Mouse (Mus musculus) right cerebral cortex, adult 2 months (tissue): ENCODE measurements around the gene Tmem30b.

Source experiments
- DNase-seq, 2 experiments: peaks; one replicate each; pipeline ENCODE4 v3.0.0; 2021 to 2022; ENCODE audit warnings: low spot score in 2 of 2

The Tmem30b gene

DNA sequence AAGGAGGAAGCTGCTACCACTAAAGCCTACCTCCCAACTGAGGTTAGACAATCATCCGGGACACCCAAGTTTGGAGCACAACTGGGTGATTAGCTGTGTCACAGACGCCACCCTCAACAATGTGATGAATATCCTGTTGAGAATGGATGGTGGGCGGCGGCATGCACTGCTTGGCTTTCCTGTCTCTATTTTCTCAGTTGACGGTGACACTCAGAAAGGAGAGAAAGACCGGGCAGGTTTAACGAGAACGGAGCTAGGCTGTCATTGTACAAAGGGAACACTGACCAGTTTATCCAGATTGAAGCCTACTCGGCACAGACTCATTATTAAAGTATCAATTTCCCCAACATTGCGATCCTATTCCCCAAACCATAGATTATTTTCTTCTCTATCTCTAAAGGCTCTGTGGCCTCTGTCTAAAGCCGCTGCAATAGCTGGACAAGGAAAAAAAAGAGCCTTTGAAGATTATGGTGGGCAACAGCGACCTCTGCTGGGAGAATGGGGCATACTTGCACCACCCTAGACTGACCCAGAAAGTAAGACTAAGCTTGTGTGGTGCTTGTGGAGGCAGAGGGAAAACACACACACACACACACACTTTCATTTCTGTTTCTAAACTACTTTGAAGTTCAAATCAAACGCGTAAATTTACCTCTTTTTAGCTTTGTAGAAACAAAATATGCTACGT lies 29.0 kb downstream of the Tmem30b start:
- DNase-seq = peak; percentile 85 to 86

GRCm38 (mm10) chr12:73516516-73516915 lies 29.7 kb downstream of the Tmem30b start:
- DNase-seq = no peak

- DNase-seq = no peak
These were observed 31.5 kb downstream of the Tmem30b start for GRCm38 (mm10) chr12:73514722-73515121.

DNA sequence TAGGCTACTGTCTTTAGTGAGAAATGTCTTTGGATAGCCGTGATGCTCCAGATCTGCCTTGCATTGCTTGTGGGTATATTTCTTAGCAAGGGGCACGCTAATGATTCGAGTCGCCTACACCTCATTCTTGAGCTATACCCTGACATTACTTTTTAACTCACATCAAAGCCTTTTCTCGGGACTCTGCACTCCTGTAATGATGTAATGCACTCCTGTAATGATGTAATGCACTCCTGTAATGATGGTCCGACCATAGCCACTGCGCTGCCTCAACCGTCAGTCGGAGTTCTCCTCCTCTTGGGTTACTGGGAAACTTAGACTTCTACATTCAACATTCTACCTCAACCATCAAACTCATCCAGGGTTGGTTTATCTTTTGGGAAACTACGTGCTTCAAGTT lies 32.2 kb downstream of the Tmem30b start:
- no peak for DNase-seq

DNA sequence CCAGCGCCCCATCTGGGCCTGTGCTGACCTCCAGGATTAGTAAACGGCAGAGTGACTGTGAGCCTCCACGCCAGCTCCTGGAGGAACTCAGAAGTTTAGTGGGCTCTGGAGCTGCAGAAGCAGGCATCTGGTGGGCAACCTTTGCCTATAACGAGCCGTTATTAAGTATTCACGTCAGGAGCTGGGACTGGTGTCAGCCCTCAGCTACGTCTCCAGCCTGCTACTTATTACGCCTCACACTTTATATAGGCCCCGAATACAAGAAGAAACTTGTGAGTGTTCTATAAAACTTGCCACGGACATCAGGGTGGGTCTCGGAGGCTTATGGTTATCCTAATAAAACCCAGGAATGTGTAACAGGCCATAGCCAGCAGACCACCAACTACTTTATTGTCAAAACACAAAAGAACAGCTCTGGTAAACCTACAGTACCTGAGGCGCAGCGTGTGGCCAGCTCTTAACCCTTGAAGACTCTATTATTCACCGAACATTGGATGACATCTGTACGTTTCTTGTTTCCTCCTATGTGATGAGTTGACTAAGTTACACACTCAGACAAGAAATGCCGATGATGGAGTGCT lies 34.6 kb downstream of the Tmem30b start:
- DNase-seq = no peak

DNA sequence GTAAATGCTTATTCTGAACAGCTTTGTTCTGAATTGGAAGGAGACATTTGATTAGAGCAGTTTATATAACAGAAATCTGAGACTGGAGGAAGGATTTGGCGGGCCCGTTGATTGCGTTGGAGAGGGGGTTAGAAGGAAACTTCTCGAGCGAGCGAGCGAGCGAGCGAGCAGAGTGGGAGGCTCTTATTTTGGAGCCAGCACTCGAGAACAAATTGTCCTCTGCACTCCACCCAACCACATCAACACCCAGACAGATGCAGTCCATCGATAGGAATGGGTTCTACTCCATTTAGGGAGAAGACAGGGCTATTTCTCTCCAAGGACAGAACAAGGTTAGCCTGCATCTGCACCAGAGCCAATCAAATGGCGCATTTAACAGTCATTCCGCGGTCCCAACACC lies 39.1 kb downstream of the Tmem30b start:
- peak; percentile 35 to 53 for DNase-seq

DNA sequence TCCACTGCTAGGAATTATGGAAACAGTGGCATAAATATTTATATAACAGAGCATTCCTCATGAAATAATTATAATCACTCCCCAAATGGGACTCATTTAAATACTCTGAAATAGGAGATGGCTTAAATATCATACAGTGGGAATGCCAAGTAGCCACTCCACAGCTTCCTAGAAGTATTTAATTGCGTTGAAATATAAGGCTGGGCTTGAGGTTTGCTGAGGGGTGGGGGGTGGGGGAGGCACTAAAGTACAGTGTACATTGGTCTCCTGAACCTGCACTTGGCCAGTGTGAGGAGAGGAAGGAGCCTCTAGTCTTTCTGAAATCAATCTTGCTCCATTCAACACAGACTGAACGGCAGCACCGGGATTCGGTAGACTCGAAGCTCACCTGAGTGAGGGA lies 39.5 kb downstream of the Tmem30b start:
- no peak for DNase-seq

DNA sequence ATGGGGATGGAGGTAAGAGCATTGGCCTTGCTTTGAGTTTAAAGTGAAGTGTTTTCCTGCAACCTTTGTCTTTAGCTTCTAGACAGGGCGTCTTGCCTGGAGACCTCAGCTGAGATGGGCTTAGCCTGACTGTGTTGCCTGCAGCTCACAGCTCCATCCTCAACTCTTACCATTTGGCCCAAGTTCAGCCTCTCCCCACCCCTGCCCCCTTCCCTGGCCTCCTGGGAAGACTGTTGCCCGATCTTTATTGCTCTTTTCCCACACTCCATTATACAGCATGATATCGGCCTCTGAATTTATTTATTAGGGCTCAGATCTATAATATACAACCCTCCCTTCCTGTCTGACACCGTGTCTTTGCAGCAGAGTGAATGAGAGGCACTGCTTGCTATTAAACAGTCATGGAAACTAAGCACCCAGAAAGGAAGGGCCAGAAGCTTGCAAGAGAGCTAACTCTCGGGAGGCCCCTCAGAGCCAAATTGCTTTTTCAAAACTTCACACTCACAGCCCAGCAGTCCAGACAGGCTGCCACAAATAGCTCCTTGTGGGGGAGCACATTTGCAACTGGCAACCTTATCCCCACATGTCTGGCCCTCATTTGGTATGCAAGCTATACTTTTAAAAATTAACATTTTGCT lies 45.4 kb downstream of the Tmem30b start:
- peak; percentile 12 to 15 for DNase-seq

DNA sequence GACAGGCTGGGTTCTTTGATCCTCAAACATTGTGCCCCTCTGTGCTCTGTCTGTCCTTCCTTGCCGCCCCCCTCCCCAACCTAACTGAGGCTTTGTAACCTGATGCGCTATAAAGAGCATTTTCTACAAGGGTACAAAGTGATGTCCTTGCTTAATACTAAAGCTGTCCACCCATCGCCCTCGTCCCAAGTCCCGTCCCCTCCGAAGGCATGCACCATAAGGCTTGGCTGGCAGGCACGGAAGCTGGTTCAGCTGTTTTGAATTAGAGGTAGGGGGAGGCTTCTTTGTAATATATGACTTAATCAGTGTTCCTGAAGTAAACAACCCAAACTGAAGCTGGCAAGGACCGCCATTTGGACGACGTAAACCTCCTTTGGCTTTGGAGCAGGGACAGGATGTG lies 51.0 kb downstream of the Tmem30b start:
- DNase-seq = no peak

- DNase-seq = no peak
These were observed 52.2 kb downstream of the Tmem30b start for GRCm38 (mm10) chr12:73493929-73494530.
